Mouse (Mus musculus): ENCODE measurements around the gene Xpnpep3. TPM values are rescaled to one million over a fixed set of nuclear protein-coding genes. Genes with fewer than 3 reads are reported as not detected.

The Xpnpep3 gene
- total RNA-seq, 2 experiments from 2014 or later: 7.5 to 8.6 TPM

- no peak for DNase-seq
Measured at GRCm38 (mm10) chr15:81399297-81399637, 671 bp upstream of the Xpnpep3 start.

GRCm38 (mm10) chr15:81405008-81405407 lies 5.1 kb downstream of the Xpnpep3 start:
- no peak for DNase-seq

DNA sequence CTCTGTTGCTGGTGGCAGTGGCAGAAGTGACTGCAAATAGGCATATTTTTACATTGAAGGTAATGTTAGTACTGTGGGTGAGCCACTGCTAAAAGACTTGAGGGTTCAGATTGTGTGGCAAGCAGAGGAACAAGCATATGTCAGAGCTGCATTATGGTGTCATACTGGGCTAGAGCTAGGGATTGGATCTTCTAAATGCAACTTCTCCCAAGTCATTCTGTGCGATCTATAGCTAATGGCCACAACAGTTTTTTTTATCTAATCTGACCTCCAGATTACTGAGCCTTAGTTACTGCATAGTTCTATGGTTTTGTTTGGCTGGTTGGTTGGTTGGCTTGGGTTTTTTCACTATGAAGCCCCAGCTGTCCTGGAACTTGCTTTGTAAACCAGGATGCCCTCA lies 8.3 kb downstream of the Xpnpep3 start, which contains the start of gene Dnajb7:
Dnajb7 (minus strand) TSS at position 101 of the 400 bp plus-strand sequence.
- no peak for DNase-seq

- DNase-seq: peak; percentile 54
Measured at GRCm38 (mm10) chr15:81416763-81417310, 16.9 kb downstream of the Xpnpep3 start.

GRCm38 (mm10) chr15:81418065-81418464 lies 18.1 kb downstream of the Xpnpep3 start:
- no peak for DNase-seq

DNA sequence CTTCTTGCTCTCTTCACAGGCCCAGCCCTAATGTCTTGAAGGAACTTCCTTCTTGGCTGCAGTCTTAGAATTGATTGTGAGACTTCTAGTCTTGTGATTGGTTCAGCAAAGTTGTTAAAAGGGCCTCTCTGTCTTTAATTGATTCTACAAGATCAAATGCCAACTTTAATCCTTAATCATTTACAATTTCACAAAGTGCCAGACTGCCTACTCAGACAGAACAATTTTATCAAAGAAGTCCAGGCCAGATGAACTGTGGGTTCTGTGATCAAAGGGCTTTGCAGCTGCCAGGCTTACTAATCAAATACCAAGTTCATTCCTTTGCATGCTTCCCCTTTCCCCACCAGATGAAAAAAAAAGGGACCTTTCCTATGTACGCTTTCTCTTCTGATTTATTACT lies 21.5 kb downstream of the Xpnpep3 start:
- no peak for DNase-seq

DNA sequence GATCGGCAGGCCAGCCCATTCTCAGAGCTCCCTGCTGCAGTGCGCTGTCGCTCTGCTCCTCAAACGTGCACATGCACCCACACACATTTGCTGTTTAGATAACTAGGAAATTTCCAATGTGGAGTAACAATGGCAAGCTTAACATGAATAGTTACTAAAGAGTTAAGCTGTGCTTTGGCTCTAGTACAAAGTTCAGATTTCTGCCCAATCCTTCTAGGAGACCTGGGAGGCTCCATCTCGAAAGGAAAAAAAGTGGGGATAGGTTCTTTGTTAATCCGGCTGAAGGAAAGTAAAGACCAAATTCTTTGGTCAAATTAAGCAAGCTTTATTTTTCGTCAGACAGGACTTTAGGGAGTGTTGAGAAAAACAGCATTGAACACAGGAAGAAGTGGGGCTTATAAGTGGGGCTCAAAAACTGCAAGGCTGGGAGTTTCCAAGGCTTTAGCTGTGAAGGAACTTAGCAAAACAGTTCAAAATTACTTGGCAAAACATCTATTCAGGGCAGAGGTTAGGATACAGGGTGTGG lies 22.3 kb downstream of the Xpnpep3 start:
- no peak for DNase-seq

GRCm38 (mm10) chr15:81425311-81425710 lies 25.4 kb downstream of the Xpnpep3 start:
- DNase-seq: no peak

GRCm38 (mm10) chr15:81427947-81428346 lies 28.0 kb downstream of the Xpnpep3 start:
- no peak for DNase-seq

DNA sequence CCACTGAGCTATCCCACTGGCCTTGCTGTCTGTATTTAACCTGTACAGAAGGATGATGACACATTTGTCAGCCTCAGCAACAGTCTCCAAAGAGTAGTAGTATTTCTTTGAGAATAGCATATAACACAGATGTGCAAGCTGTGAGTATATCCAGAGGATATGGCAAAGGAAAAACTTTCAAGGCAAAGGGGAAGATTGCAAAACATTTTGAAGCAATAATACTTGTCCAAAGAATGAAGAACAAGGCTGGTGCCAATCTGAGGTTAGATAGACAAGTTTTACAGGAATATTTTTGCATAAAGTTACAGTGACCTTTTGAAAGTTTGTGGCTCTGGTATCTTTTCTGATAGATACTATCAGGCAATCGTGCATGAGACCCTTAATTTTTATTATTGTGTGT lies 31.3 kb downstream of the Xpnpep3 start:
- DNase-seq: no peak

- no peak for DNase-seq
Measured at GRCm38 (mm10) chr15:81438345-81438744, 38.4 kb downstream of the Xpnpep3 start.

DNA sequence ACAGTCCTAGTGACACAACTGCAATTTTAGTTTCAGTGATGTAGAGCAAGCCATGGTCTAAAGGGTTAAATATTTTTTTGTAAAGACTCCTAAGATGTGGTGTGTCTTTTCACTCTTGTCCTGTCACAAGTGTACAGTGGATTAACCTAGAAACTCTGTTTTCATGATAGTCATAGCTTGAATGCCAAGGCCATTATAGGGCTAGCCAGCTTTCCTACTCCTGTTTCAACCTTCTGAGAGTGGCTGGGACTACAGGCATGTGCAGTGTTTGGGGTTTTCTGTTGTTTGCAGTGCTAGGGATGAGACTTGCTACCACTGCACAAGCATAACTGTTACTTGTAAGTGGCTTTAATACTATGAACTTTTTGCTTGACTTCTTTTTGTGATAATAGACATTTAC lies 39.3 kb downstream of the Xpnpep3 start:
- DNase-seq: no peak

GRCm38 (mm10) chr15:81448463-81448862 lies 48.5 kb downstream of the Xpnpep3 start:
- DNase-seq: peak; percentile 40

- DNase-seq: no peak
Measured at GRCm38 (mm10) chr15:81461523-81461922, 61.6 kb downstream of the Xpnpep3 start.

- no peak for DNase-seq
Measured at GRCm38 (mm10) chr15:81465016-81465660, 65.2 kb downstream of the Xpnpep3 start.

GRCm38 (mm10) chr15:81465901-81466737 lies 66.2 kb downstream of the Xpnpep3 start, which contains the start of gene Rbx1:
Gene Rbx1, plus strand, starts transcription at chr15:81466296.
- DNase-seq: peak; percentile 99

DNA sequence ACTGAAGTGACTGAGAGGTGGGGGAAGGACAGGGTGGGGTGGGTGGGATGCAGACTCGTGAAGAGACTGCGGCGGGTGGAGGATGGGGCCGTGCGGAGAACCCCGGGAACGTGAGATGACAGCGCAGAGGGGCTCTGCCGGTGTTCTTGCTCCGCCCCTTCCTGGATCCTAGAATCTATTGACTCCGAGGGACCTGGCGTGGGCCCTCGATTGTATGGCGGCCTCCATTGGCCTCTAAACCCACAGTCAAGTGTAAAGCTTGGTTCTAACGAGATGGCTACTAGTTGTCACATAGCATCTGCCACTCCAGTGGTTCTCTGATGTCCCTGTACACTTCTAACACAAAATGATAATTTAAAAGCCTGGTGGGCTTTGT lies 66.8 kb downstream of the Xpnpep3 start:
- no peak for DNase-seq

- no peak for DNase-seq
Measured at GRCm38 (mm10) chr15:81470735-81471134, 70.8 kb downstream of the Xpnpep3 start.

GRCm38 (mm10) chr15:81472256-81472655 lies 72.3 kb downstream of the Xpnpep3 start:
- DNase-seq: no peak

GRCm38 (mm10) chr15:81475654-81476053 lies 75.7 kb downstream of the Xpnpep3 start:
- DNase-seq: no peak

DNA sequence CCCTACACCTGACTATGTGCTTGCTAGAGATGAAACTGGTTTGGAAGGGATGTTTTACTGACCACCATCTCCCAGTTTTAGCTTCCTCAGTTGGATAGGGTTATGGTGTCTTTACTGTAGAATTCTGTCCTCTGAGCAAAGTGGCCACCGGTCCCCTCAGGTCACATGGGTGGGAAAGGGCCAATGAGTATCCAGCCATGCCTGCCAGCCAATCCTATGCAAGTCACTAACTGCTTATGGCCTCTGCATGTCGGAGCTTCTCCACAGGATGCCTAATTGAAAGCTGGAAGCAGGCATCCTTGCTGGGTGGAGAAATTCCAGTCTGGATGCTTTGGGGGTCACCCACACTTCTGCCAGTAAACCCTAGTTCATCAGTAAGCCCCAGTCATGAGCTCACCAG lies 76.7 kb downstream of the Xpnpep3 start:
- DNase-seq: no peak

DNA sequence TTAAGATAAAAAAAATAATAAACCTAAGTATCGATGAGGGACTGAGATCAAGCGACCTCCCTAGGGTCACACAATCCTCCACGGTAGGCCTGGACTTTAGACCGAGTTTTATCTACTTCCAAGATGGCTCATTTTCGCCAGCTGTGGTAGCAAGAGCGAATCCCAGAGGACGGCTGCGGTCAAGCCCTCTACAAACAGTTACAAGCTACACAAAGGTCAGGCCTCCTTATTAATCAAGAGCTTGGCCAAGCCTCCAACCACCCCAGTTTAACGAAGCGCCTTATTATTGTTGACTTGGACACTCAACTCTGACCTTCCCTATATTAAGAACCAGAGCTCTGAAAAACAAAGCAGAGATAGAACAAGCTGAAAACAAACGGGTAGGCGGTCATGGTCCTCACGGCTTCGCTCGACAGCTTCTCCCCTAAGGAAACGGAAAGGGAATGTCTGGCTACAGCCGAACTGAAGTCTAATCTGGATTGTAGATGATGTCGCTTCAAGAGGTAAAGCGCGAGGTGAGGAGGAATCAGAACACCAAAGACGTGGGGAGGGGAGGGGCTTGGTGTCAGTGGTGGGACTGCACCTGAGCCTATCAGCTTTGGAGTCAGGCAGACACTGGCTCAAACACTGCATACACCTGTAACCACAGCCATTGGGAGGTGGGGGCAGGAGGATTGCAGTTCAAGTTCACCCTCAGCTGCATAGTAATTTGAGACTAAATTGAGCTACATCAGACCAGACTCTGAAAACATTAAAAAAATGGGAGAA lies 79.7 kb downstream of the Xpnpep3 start:
- no peak for DNase-seq
